Mouse (Mus musculus) G1E-ER4 (cell line): ENCODE results near the gene Ccdc150. TPM values are rescaled to one million over a fixed set of nuclear protein-coding genes. Genes with fewer than 3 reads are reported as not detected.

Source experiments
- GATA1 ChIP-seq: IDR thresholded peaks from one replicate; pipeline ENCODE4 v1.8.0; 2012; ENCODE audit warnings: low read length, inconsistent platforms
- polyA plus RNA-seq: library from polyadenylated mRNA; stranded (reverse); fragments of >175 nt; gene quantifications from 2 replicates; pipeline ENCODE4 v1.2.3, GENCODE M21; 2012

Gene Ccdc150
- polyA plus RNA-seq, 1 experiment = not detected

DNA sequence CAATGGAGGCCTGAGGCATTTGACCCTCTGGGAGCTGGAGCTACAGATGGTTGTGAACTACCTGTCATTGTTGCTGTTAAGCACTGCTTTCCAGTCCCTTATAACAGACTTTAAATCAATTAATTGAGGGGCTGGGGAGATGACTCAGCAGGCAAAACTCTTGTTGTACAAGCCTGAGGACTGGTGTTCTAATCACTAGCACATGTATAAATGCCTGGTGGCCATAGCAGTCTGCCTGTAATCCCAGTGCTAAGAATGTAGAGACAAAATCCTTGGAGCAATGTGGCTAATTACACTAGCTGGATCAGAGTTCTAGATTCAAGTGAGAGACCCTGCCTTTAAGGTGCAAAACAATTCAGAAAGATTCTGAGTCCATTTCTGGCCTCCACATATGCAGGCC is 152.3 kb downstream of the Ccdc150 start:
- no peak for TF ChIP-seq GATA1

Other genes starting within 250 kb of the Ccdc150 start
- not detected in 2 replicates for gene Hecw2, start 55.5 kb upstream of the Ccdc150 start, polyA plus RNA-seq
- 1.3 and 1.4 TPM in 2 replicates for gene Gtf3c3, start 188.3 kb downstream of the Ccdc150 start, polyA plus RNA-seq